Mouse (Mus musculus) common myeloid progenitor, adult 5-6 weeks (primary cell): ENCODE results near the gene Phb. TPM values are rescaled to one million over a fixed set of nuclear protein-coding genes. Genes with fewer than 3 reads are reported as not detected.

ENCODE experiments used
- ATAC-seq: replicated peaks from 2 replicates; pipeline ENCODE4 v1.8.0; 2016; ENCODE audit warnings: low read depth, mild to moderate bottlenecking, moderate TSS enrichment, inconsistent platforms; ENCODE audit not compliant: poor library complexity, severe bottlenecking
- total RNA-seq: library from RNA; stranded (forward); fragments of 200-1000, 187-1606 nt; gene quantifications from 2 replicates; pipeline ENCODE4 v1.2.3, GENCODE M21; 2017

Gene Phb
- total RNA-seq = 116 and 119 TPM in 2 replicates

- ATAC-seq = peak; percentile 96
Measured at GRCm38 (mm10) chr11:95666529-95667149, at the start of gene Phb. TSS of gene Phb (plus strand) at chr11:95666957.

- ATAC-seq = no peak
Measured at GRCm38 (mm10) chr11:95617785-95618465, 48.8 kb upstream of the Phb start.

GRCm38 (mm10) chr11:95619081-95619480 lies 47.7 kb upstream of the Phb start:
- no peak for ATAC-seq

GRCm38 (mm10) chr11:95619886-95620444 lies 46.8 kb upstream of the Phb start:
- ATAC-seq = no peak

GRCm38 (mm10) chr11:95621010-95621409 lies 45.7 kb upstream of the Phb start:
- no peak for ATAC-seq

- ATAC-seq = no peak
Measured at GRCm38 (mm10) chr11:95621541-95622130, 45.1 kb upstream of the Phb start.

GRCm38 (mm10) chr11:95622426-95622825 lies 44.3 kb upstream of the Phb start:
- ATAC-seq = no peak

- ATAC-seq = no peak
Measured at GRCm38 (mm10) chr11:95630558-95630957, 36.2 kb upstream of the Phb start.

GRCm38 (mm10) chr11:95631301-95631700 lies 35.5 kb upstream of the Phb start:
- ATAC-seq = no peak

GRCm38 (mm10) chr11:95632474-95632873 lies 34.3 kb upstream of the Phb start:
- no peak for ATAC-seq

GRCm38 (mm10) chr11:95633512-95634000 lies 33.2 kb upstream of the Phb start:
- no peak for ATAC-seq

- 0 out of 2 replicates have a peak, but pooled peaks have one; percentile 18 for ATAC-seq
Measured at GRCm38 (mm10) chr11:95635030-95635429, 31.7 kb upstream of the Phb start.

GRCm38 (mm10) chr11:95640751-95641150 lies 26.0 kb upstream of the Phb start:
- no peak for ATAC-seq

GRCm38 (mm10) chr11:95642534-95643280 lies 24.1 kb upstream of the Phb start:
- no peak for ATAC-seq

- no peak for ATAC-seq
Measured at GRCm38 (mm10) chr11:95643856-95644255, 22.9 kb upstream of the Phb start.

GRCm38 (mm10) chr11:95644381-95644780 lies 22.4 kb upstream of the Phb start:
- no peak for ATAC-seq

GRCm38 (mm10) chr11:95645397-95646153 lies 21.2 kb upstream of the Phb start:
- ATAC-seq = no peak

- no peak for ATAC-seq
Measured at GRCm38 (mm10) chr11:95646154-95646490, 20.6 kb upstream of the Phb start.

- ATAC-seq = no peak
Measured at GRCm38 (mm10) chr11:95647791-95648190, 19.0 kb upstream of the Phb start.

- ATAC-seq = peak; percentile 75
Measured at GRCm38 (mm10) chr11:95648827-95649226, 17.9 kb upstream of the Phb start.
